Mouse (Mus musculus): ENCODE data around the gene Pde6h. TPM values are rescaled to one million over a fixed set of nuclear protein-coding genes. Genes with fewer than 3 reads are reported as not detected.

Gene Pde6h
- polyA plus RNA-seq, 1 experiment from 2014 or later, result not detected

DNA sequence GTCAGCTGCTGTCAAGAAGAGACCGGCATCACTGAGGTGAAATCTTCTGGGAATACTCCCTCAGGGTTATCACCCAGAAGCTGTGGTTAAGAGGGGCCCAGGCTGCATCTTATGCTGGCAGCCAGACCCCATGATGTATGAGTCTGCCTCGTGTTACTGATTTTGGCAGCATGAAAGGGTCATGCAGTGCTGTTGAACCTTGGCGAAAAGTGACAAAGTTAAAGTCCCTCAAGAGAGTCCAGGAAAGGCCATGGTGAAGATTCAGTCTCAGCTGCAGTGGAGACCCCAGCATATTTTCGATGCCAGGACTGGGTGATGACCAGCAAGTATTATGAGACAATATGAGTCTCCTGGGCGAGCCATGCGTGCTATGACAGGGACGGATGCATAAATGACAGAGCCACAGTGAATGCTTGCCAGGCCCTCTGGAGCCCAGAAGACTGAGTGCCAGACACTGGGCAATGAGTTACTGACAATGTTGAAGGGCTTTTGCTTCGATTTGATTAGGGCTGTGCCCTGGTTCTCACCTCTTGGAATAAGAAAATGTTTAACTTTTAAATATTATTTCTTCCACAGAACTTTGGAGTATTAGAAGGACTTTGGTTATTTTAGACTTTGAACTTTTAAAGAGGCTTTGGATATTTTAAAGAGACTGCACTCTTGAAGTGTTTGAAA lies 7.8 kb upstream of the Pde6h start:
- 0 out of 2 replicates have a peak, but pooled peaks cover 5% of the 10 kb centered on the region for H3K27me3 ChIP-seq (replicated peaks; ENCODE audit: low read depth, poor library complexity, severe bottlenecking)
- peaks cover 18% of the 10 kb centered on the region for H3K4me1 ChIP-seq
- H3K27ac ChIP-seq (replicated peaks), result no peak overlapping the region
- H3K4me3 ChIP-seq, result no peak overlapping the region
- H3K9me3 ChIP-seq, result no peaks in the 10 kb centered on the region
- no peaks in the 10 kb centered on the region for H3K36me3 ChIP-seq (replicated peaks)
- no peak for DNase-seq (ENCODE audit: low spot score)
- 88% methylated on average over 8 of the region's 8 CpGs for WGBS

- Histone ChIP-seq H3K36me3 (replicated peaks) (no peaks in the 10 kb centered on the region), H3K27ac (replicated peaks) (peak overlapping the region; percentile 40), H3K4me1 (peaks cover 15% of the 10 kb centered on the region), H3K4me3 (no peak overlapping the region), H3K27me3 (replicated peaks; ENCODE audit: low read depth, poor library complexity, severe bottlenecking) (no peaks in the 10 kb centered on the region), H3K9me3 (no peaks in the 10 kb centered on the region)
- 14% methylated on average over 2 of the region's 2 CpGs for WGBS
- no peak for DNase-seq (ENCODE audit: low spot score)
Measured at GRCm38 (mm10) chr6:136917885-136918284, 5.7 kb upstream of the Pde6h start.

DNA sequence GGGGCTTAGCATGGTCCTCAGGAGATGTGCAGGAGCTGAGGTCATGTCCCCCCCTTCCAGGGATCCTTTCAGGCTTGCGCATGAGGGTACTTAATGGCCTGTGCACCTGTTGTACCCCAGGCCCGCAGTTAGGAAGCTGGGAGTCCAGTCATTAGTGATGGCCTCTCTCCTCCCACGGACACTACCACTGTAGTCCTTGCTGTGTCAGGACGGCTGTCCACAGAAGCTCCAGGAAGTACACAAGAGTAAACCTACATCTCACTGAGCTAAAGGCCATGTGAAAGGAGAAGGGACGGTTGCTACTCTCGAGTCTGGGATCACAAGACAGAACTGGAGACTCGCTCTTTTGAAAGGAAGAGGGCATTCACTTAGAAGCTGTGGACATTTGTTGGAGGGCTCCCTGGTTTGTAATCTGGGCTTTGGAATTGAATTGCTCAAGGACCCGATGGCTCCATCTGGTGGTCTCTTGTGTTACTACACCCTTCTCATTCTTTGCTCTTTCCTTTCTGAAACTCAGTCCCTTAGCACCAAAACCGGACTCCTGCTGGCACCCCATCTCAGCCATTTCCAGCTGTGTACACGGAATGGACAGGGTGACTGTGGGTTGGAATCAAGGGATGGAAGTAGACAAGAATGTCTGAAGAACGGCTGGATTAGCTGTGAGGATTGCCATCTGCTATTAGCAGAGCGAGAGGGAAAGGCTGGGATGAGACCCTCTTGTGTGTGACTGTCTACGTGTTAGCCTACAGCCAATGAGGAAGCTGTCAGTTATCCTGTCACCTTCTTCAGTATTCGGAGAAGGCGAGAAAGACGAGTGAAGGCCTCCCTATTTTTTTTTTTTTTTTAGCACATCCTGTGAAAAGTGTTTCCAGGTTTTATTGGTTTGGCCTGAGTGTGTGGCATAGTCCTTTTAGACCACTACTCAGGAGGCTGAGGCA lies 3.0 kb upstream of the Pde6h start:
- 46% methylated on average over 16 of the region's 16 CpGs for WGBS
- Histone ChIP-seq H3K36me3 (replicated peaks) (no peaks in the 10 kb centered on the region), H3K4me3 (no peak overlapping the region), H3K27ac (replicated peaks) (peak overlapping the region; percentile 59; the same call in 1 of the 2 replicates), H3K9me3 (no peaks in the 10 kb centered on the region), H3K27me3 (replicated peaks; ENCODE audit: low read depth, poor library complexity, severe bottlenecking) (no peaks in the 10 kb centered on the region), H3K4me1 (peaks cover 4% of the 10 kb centered on the region; the same call in 1 of the 2 replicates)
- DNase-seq (ENCODE audit: low spot score), result peak; percentile 64

DNA sequence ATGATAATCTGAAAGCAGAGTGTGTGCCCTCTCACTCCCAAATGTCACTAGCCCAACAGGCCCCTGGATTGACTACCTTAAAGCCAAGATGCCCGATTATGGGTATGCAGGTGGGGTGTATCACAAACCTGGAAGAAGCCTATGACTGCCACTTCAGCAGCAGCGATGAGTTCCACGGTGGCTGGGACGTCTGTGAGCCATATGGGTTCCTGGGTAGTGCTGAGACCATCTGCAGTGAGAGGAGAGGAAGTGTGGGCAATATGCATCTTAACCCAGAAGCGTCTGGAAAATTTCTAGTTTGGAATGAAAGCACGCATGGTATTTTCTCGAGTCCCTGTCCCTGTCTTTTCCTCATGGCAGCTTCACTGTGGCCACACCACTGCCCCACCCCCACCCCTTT lies 2.0 kb upstream of the Pde6h start:
- 79% methylated on average over 7 of the region's 7 CpGs for WGBS

DNA sequence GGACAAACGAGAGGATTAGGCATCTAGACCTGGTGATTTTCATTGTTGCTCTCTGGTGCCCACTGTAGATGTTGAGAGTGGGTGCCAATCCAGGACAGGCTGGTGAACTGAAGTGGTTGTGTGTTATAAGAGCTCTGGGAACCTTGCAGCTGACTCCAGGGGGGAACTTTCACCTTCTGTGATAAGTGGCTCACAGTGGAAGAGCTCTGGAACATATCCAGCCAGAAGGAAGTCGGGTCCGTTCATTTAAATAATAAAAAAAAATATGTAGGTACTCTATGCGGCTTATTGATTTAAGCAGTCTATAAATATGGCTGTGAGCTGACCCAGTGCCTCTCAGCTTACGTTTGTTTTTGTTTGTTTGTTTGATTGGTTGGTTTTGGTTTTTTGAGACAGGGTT lies 1.6 kb upstream of the Pde6h start, which contains the start of gene Erp27:
Gene Erp27, minus strand, starts transcription at position 101 of the 400 bp plus-strand sequence.
- 87% methylated on average over 5 of the region's 5 CpGs for WGBS
- Histone ChIP-seq H3K4me3 (no peak within 1 kb of the TSS), H3K4me1 (peaks cover 4% of the 10 kb centered on the region; the same call in 1 of the 2 replicates), H3K27me3 (replicated peaks; ENCODE audit: low read depth, poor library complexity, severe bottlenecking) (no peaks in the 10 kb centered on the region), H3K27ac (replicated peaks) (no peak within 1 kb of the TSS), H3K9me3 (no peaks in the 10 kb centered on the region), H3K36me3 (replicated peaks) (no peaks in the 10 kb centered on the region)
- no peak for DNase-seq (ENCODE audit: low spot score)

More for the DNA sequence above, 2.0 kb upstream of the Pde6h start:
- Histone ChIP-seq H3K4me3 (no peak overlapping the region), H3K36me3 (replicated peaks) (no peaks in the 10 kb centered on the region), H3K27ac (replicated peaks) (no peak overlapping the region), H3K27me3 (replicated peaks; ENCODE audit: low read depth, poor library complexity, severe bottlenecking) (no peaks in the 10 kb centered on the region), H3K4me1 (peaks cover 4% of the 10 kb centered on the region; the same call in 1 of the 2 replicates), H3K9me3 (no peaks in the 10 kb centered on the region)
- no peak for DNase-seq (ENCODE audit: low spot score)

DNA sequence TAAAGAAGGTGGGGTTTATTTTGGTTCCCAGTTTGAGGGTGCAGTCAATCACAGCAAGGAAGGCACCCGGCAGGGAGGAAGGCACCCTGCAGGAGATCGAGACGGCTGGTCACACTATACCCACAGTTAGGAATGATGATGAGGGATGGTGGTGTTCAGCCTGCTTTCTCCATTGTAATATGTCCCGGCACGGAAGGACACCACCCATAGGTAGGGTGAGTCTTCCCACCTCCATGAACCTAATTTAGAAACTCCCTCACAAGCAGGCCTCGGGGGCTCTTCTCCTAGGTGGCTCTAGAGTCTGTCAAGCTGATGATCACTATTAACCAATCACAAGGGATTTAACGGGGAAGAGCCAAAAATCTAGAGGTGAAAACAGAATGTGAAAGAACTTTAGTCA lies 761 bp upstream of the Pde6h start:
- peaks cover 4% of the 10 kb centered on the region; the same call in 1 of the 2 replicates for H3K4me1 ChIP-seq
- no peaks in the 10 kb centered on the region for H3K36me3 ChIP-seq (replicated peaks)
- WGBS, result 89% methylated on average over 7 of the region's 7 CpGs
- no peak for DNase-seq (ENCODE audit: low spot score)
- no peaks in the 10 kb centered on the region for H3K9me3 ChIP-seq
- H3K27me3 ChIP-seq (replicated peaks; ENCODE audit: low read depth, poor library complexity, severe bottlenecking), result no peaks in the 10 kb centered on the region
- H3K27ac ChIP-seq (replicated peaks), result no peak overlapping the region
- no peak overlapping the region for H3K4me3 ChIP-seq

GRCm38 (mm10) chr6:136925049-136925448 lies 1.4 kb downstream of the Pde6h start:
- 68% methylated on average over 8 of the region's 8 CpGs for WGBS
- Histone ChIP-seq H3K4me3 (no peak overlapping the region), H3K27ac (replicated peaks) (no peak overlapping the region), H3K27me3 (replicated peaks; ENCODE audit: low read depth, poor library complexity, severe bottlenecking) (no peaks in the 10 kb centered on the region), H3K36me3 (replicated peaks) (no peaks in the 10 kb centered on the region), H3K9me3 (no peaks in the 10 kb centered on the region), H3K4me1 (peaks cover 8% of the 10 kb centered on the region; the same call in 1 of the 2 replicates)
- DNase-seq (ENCODE audit: low spot score), result no peak

GRCm38 (mm10) chr6:136927626-136928025 lies 4.0 kb downstream of the Pde6h start:
- peaks cover 17% of the 10 kb centered on the region for H3K4me1 ChIP-seq
- 88% methylated on average over 1 of the region's 1 CpGs for WGBS
- H3K9me3 ChIP-seq, result no peaks in the 10 kb centered on the region
- no peak overlapping the region for H3K27ac ChIP-seq (replicated peaks)
- H3K4me3 ChIP-seq, result no peak overlapping the region
- no peaks in the 10 kb centered on the region for H3K27me3 ChIP-seq (replicated peaks; ENCODE audit: low read depth, poor library complexity, severe bottlenecking)
- no peak for DNase-seq (ENCODE audit: low spot score)
- H3K36me3 ChIP-seq (replicated peaks), result no peaks in the 10 kb centered on the region

DNA sequence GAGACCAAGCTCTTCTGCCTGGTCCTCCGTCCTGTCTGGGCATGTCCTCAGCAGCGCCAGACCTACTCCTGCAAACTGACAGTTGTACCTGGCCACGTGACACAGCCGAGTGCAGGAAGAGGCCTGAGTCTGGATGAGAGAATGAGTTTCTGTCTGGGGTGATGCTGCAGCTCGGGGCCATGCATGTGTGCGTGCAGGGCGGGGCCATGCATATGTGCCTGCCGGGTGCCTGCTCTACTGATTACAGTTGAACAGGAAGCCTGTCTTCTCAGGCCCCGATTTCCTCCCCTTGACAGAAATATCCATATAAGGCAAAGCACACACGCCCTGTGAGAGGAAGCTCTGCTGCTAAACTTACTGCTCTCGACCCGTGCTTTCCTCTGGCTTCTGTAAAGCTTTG lies 7.0 kb downstream of the Pde6h start:
- WGBS, result 39% methylated on average over 12 of the region's 12 CpGs
- Histone ChIP-seq H3K9me3 (no peaks in the 10 kb centered on the region), H3K27ac (replicated peaks) (peak overlapping the region; percentile 79), H3K4me1 (peaks cover 17% of the 10 kb centered on the region), H3K36me3 (replicated peaks) (no peaks in the 10 kb centered on the region), H3K4me3 (peak overlapping the region; percentile 30), H3K27me3 (replicated peaks; ENCODE audit: low read depth, poor library complexity, severe bottlenecking) (no peaks in the 10 kb centered on the region)
- peak; percentile 73 for DNase-seq (ENCODE audit: low spot score)

GRCm38 (mm10) chr6:136931246-136931645 lies 7.6 kb downstream of the Pde6h start:
- Histone ChIP-seq H3K9me3 (no peaks in the 10 kb centered on the region), H3K27me3 (replicated peaks; ENCODE audit: low read depth, poor library complexity, severe bottlenecking) (no peaks in the 10 kb centered on the region), H3K4me1 (peaks cover 17% of the 10 kb centered on the region), H3K4me3 (no peak overlapping the region), H3K27ac (replicated peaks) (peak overlapping the region; percentile 79), H3K36me3 (replicated peaks) (no peaks in the 10 kb centered on the region)
- no peak for DNase-seq (ENCODE audit: low spot score)
- 89% methylated on average over 13 of the region's 13 CpGs for WGBS

GRCm38 (mm10) chr6:136934068-136934467 lies 10.4 kb downstream of the Pde6h start:
- no peak overlapping the region for H3K4me3 ChIP-seq
- 93% methylated on average over 7 of the region's 7 CpGs for WGBS
- no peaks in the 10 kb centered on the region for H3K9me3 ChIP-seq
- no peaks in the 10 kb centered on the region for H3K36me3 ChIP-seq (replicated peaks)
- H3K4me1 ChIP-seq, result peaks cover 17% of the 10 kb centered on the region
- no peaks in the 10 kb centered on the region for H3K27me3 ChIP-seq (replicated peaks; ENCODE audit: low read depth, poor library complexity, severe bottlenecking)
- no peak for DNase-seq (ENCODE audit: low spot score)
- no peak overlapping the region for H3K27ac ChIP-seq (replicated peaks)

DNA sequence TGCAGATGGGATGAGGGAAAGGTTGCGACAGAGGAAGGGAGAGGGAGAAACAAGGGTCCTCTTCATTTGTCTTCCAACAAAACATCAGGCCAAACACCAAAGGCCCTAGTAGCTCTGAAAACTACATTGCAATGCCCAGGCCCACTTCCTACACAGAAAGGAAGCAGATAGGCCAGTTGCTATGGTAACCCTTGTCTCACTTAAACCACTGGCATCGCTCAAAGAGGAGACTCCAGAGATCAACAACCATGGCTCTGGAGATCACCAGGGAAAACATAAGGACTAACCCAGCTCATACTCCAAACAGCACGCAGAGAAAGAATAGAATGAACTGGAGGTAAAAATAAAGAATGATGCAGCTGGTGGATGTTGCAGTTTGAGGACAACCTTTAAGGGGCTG lies 11.6 kb downstream of the Pde6h start:
- Histone ChIP-seq H3K27me3 (replicated peaks; ENCODE audit: low read depth, poor library complexity, severe bottlenecking) (no peaks in the 10 kb centered on the region), H3K4me1 (peaks cover 27% of the 10 kb centered on the region), H3K27ac (replicated peaks) (no peak overlapping the region), H3K4me3 (no peak overlapping the region), H3K9me3 (no peaks in the 10 kb centered on the region), H3K36me3 (replicated peaks) (no peaks in the 10 kb centered on the region)
- 73% methylated on average over 3 of the region's 3 CpGs for WGBS
- DNase-seq (ENCODE audit: low spot score), result no peak
